Mouse (Mus musculus) forelimb bud, embryonic 11.5 days (tissue): Measurements from ENCODE around the gene Zmym5.
"Not testable (repeated sequence)": the region's sequence is repeated elsewhere in the genome, so short reads cannot be mapped to it uniquely, and the experiment has no call there.

ENCODE experiments used
- DNase-seq: peaks from one replicate; pipeline ENCODE4 v3.0.0-alpha.2; 2012; ENCODE audit warnings: low read depth, low spot score

The Zmym5 gene

DNA sequence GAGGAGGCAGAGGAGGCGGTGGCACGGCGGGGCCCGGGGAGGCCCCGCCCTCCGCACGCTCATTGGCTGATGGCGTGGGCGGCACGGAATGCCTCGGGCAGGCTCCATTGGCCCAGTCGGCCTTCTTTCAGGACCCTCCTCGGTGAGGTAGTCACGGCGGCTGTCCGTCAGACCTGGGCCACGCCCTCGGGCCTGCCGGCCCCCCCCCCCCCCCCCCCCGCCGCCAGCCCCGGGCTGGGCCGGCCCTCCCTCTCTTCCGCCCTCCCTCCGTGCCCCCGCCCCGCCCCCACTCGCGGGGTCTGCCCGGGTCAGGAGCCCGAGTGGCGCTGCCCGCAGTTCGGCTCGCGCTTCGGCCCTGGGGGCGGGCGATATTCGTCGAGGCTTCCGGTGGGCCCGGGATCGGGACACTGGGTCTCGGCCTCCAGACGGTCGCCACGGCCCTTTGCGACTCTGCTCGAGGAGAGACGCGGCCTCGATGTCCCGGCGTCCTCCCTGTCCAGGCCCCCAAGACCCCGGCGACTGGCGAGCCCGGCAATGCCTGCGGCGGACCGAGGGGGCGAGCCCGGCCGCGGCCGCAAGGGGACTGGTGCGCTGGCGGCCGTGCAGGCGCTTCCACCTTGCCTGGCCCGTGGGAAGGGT is at the start of gene Zmym5:
Gene Zmym5 (minus strand): TSS at position 16 of the 639 bp plus-strand sequence.
- peak; percentile 69 for DNase-seq

DNA sequence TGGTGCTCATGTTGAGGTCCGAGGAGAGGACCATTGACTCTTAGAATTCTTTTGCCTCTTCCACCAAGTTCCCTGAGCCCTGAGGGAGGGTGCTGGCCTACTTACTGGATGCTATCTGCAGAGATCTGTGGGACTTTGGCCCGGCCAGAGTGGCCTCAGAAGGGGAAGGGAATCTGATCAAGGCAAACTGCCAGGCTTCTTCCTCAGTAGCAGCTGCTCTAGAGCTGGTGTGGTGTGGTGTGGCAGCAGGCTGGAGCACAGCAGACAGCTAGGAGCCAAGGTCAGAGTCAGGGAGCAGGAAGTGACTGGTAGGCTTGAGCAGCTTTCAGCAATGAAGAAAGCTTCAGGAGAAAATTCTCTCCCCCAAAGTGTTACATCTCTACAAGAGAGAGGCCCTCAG is 38.2 kb upstream of the Zmym5 start:
- no peak for DNase-seq

DNA sequence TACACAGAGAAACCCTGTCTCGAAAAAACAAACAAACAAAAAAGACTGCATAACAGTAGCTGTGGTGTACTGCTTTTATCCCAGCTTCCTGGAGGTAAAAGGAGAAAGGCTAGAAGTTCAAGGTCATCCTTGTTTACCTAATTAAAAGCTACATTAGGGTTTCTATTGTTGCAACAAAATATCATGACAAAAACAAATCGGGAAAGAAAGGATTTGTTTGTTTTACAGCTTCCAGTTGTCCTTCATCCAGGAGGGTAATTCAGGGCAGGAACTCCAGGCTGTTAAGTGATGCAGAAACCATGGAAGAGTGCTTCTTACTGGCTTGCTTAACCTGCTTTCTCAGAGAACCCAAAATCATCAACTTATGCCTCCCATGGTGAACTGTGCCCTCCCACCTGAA is 36.8 kb upstream of the Zmym5 start:
- DNase-seq, result no peak

DNA sequence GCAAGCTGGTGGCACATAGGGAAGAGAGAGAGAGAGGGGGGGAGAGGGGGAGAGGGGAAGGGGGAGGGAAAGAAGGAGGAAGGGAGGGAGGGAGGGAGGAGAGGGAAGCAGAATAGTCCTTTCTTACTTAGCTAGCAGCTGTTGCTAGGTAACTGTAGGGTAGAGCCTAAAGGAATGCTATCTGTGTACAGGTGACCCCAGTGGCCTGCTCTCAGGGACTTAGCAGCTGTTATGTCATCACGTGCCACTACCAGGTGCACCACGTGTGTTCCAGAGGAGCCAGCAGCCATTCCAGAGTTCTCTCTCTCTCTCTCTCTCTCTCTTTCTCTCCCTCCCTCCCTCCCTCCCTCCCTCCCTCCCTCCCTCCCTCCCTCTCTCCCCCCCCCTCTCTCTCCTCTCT is 33.0 kb upstream of the Zmym5 start:
- no peak for DNase-seq

DNA sequence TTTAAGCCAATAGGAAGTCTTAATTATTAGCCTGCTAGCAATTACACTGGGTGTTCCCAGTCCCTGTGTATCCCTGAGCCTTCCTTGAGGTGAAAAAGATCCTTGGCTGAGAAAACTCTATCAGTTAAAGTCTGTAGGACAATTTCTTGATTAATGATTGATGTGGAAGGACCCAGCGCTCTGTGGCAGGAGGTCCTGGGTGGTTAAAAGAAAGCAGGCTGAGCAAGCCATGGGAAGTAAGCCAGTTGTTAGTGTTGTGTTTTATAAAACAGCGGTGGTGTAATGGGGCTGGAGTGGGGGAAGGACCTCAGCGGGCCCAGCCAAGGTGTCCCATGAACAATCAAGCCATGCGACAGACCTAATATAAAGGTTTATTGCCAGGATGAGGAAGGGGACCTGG is 32.5 kb upstream of the Zmym5 start:
- DNase-seq, result no peak

GRCm38 (mm10) chr14:56834576-56834975 is 23.1 kb upstream of the Zmym5 start:
- DNase-seq, result not testable (repeated sequence)

GRCm38 (mm10) chr14:56833211-56833610 is 21.7 kb upstream of the Zmym5 start:
- DNase-seq, result not testable (repeated sequence)

- peak; percentile 32 for DNase-seq
Observed at GRCm38 (mm10) chr14:56832563-56833113, 21.1 kb upstream of the Zmym5 start.

DNA sequence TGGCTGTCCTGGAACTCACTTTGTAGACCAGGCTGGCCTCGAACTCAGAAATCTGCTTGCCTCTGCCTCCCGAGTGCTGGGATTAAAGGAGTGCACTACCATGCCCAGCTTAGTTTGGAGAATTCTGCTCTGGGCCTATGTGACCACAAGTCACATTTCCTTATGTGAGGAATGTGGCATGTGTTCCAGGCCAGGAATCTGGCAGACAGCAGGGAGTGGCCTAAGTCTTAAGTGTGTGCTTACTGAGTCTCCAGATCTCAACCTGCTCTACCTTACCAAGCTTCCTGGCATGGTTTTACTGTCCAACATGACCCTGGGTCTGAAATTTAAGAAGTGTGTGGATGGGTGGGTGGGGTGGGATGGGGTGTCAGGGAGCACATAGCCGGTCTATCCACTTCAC is 20.6 kb upstream of the Zmym5 start:
- DNase-seq, result no peak

- no peak for DNase-seq
Observed at GRCm38 (mm10) chr14:56830491-56831045, 19.1 kb upstream of the Zmym5 start.

GRCm38 (mm10) chr14:56824562-56824961 is 13.0 kb upstream of the Zmym5 start:
- DNase-seq, result no peak

DNA sequence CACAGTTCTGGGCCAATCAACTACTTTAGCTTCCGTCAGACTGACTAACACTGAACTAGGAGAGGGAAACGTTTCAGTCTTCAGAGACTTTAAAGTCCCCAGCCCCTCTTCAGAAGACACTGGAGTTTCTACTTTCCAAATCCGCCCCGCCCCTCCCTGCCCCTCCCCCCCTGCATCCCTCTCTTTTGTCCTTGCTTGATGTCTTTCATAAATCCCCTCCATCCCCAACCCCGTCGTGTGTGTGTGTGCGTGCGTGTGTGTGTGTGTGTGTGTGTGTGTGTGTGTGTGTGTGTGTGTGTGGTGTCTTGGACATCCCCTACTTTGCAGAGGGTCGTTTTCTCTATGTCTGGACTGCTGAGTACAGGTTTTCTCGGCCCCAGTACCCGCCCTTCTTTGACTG is 6.1 kb upstream of the Zmym5 start:
- no peak for DNase-seq

DNA sequence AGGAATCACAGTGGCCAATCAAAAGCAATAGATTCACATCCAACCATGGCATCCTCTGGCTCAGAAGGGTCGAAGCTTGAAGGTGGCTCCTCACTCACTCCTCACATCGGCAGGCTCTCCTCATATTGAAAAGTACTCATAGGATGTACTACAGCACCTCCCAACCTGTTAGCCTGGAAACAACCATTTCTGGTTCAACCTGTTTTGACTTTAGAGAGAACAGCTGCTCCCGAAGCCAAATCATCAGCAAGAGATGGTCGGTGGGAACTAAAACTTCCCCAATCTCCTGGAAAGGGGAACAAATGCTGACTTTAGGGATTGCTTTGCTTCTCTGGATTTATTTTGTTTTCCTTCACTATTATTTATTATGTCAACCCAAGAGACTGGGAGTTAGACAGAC is 5.6 kb upstream of the Zmym5 start:
- DNase-seq, result no peak

- no peak for DNase-seq
Observed at GRCm38 (mm10) chr14:56816541-56816940, 5.0 kb upstream of the Zmym5 start.

GRCm38 (mm10) chr14:56812520-56813036 is 1.1 kb upstream of the Zmym5 start:
- DNase-seq, result peak; percentile 91

DNA sequence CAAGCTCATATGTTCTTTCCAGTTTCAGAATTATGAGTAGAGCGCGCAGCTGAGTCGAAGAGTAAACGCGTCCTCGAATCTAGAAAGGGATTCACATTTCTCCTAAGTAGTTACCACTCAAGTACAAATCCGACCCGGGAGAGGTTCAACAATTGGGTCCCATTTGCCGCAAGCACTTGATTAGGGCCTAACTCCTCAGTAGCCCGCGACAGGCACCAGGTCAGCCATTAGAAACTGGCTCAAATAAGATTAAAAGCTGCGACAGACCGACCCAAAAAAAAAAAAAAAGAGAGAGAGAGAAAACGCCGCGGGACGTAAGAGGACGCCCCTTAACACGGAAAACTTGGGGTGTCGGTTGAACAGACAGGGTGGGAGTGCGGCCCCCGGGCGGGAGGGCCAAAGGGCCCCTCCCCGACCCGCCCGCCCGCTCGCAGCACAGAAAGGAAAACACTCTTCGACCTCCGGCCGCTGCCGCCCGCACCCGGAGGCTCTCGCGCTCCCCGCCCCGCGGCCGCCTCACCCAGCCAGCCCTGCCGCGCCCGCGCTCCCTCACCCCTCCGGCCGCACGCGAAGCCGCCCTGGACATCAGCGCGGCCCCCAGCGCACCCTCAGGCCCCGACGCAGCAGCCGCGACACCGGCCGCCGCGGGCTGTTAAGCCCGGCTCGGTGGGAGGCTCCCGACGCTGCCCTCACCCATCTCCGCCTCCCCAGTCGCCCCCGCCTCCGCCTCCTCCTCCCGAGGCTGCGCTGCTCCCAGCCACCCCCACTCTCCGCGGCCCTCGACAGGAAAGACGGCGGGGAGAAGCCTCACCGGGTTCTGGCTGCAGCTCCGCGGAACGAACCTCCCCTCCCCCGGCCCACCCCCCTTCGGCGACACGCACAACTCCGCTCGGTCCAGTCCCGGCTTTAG is 480 bp downstream of the Zmym5 start:
- DNase-seq, result peak; percentile 26

GRCm38 (mm10) chr14:56793243-56793642 is 18.3 kb downstream of the Zmym5 start:
- peak; percentile 63 for DNase-seq

DNA sequence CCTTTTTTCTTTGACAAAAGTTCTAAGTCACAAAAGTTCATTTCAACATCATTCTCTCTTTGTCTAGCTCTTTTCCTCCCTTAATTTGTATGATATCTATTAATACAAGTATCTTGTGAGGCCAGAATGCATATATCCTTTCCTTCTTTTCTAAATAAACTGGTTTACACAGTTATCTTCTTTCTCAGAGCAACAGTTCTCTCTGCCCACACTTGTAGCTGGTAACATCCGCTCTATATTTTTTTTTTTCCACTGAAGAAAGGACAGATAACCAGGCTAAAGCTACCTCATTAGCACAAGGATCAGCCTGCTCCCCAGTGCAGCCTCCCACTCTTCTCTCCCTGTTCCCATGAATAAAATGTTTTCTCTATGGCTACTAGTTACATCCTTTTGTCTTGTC is 26.9 kb downstream of the Zmym5 start:
- DNase-seq, result no peak

- no peak for DNase-seq
Observed at GRCm38 (mm10) chr14:56778933-56779300, 32.6 kb downstream of the Zmym5 start.

DNA sequence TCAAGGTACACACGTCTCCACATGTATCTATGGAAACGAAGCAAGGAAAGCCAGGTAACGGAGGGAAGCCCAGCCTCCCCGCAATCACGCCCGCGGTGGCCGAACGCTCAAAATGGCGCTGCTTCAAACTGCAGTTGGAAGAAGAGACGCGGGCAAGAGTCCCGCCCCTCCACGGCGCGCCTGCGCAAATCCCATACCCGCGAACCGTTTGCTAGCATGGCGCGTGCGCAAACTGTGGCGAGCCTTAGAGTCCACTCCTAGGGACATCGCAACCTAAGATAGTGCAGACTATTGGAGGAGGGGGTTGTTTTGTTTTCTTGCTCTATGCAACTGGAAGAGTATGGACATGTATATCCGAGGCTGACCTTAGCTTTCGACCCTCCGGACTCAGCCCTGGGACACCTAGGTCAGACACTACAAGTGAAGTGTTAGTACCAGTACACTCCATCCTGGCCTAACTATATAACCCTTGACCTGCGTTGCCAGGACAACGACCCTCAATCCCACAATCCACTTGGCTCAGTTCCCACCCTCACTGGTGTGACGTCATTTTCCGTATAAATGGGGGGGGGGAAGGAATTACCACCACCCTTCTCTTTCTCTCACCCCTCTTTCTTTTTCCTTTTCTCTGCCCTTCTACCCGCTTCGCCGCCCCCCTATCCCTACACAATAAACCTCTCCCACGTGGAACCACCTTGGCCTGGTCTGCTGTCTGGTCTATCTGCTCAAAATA is 33.1 kb downstream of the Zmym5 start, which contains the start of gene Pspc1:
Gene Pspc1 (minus strand): TSS at position 117 of the 733 bp plus-strand sequence.
- peak; percentile 97 for DNase-seq

DNA sequence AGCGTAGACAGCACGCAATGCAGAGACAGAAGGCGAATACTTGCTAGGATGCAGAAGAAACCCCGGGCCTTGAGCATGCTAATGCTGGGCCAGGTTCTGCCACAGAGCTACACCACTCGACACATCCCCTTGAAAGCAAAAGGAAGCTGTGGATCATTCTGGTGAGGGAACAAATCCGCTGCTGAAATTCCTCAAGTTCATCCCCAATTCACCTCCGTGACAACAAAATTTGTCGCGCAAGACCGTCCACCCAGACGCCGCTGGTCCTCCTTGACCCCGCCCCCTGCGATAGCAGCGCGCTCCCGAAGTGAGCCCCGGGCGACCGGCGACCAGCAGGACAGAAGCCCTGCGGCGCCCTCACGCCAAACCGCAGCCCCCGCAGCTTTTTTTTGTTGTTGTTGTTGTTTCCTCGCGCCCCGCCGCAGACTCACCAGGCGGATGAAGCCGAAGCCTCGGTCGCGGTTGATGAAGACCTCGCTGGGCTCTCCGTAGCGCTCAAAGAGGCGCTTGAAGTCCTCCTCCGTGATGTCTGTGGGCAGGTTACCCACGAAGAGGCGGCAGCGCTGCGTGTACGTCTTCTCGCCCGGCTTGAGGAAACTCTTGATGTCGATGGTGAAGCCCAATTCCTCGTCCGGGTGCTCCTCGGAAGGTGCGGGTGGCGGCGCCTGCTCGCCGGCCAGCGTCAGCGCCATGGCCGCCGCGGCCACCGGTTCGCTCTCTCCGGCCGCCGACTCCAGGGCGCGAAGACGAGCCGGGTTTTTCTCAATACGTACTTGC is 34.0 kb downstream of the Zmym5 start:
- peak; percentile 33 for DNase-seq
